Mouse (Mus musculus) CH12.LX (cell line): ENCODE results near the gene Ebf1. TPM values are rescaled to one million over a fixed set of nuclear protein-coding genes. Genes with fewer than 3 reads are reported as not detected.
A peak's percentile ranks its signal among the peaks of the same experiment; 100 is the strongest.

Experiments
- DNase-seq: peaks from one replicate; pipeline ENCODE4 v3.0.0-alpha.2; 2013; ENCODE audit errors: extremely low read depth
- H3K27ac ChIP-seq: 2 replicates; pipeline ENCODE4 v1.5.1; 2012; ENCODE audit warnings: low read depth, mild to moderate bottlenecking, control low read depth, moderate library complexity; ENCODE audit not compliant: insufficient read depth
- H3K27me3 ChIP-seq: replicated peaks from 2 replicates; pipeline ENCODE3; 2012; ENCODE audit warnings: inconsistent platforms
- H3K36me3 ChIP-seq, 2 experiments: replicated peaks in 1 of 2; 2 replicates each; pipeline versions ENCODE3 to v1.6.1; 2012; ENCODE audit warnings: inconsistent platforms in 1 of 2, low read length in 1 of 2, mild to moderate bottlenecking in 1 of 2, mixed read lengths in 1 of 2, moderate library complexity in 1 of 2; ENCODE audit not compliant: control insufficient read depth in 1 of 2, insufficient read depth in 1 of 2
- H3K4me1 ChIP-seq, 2 experiments: 2 replicates each; pipeline ENCODE4 v1.6.1; 2012; ENCODE audit warnings: inconsistent platforms in 1 of 2, moderate library complexity in 1 of 2; ENCODE audit not compliant: insufficient read depth in 2 of 2, control insufficient read depth in 1 of 2
- H3K4me2 ChIP-seq: 2 replicates; pipeline ENCODE4 v1.6.1; 2012; ENCODE audit warnings: low read depth, mild to moderate bottlenecking, control low read depth; ENCODE audit not compliant: poor library complexity, insufficient read depth, severe bottlenecking
- H3K4me3 ChIP-seq, 3 experiments: fragments of 150-350 bp in 1 of 3; sonication (generic) in 1 of 3; replicated peaks in 1 of 3; 2 replicates each; pipeline versions ENCODE3 to v1.5.1; 2011 to 2012; ENCODE audit warnings: low read depth in 2 of 3, low read length in 2 of 3, mild to moderate bottlenecking in 2 of 3, moderate library complexity in 2 of 3, control low read depth in 1 of 3, improper control_type of control experiment in 1 of 3, inconsistent platforms in 1 of 3, mixed read lengths in 1 of 3; ENCODE audit not compliant: poor library complexity in 1 of 3
- H3K79me2 ChIP-seq: replicated peaks from 2 replicates; pipeline ENCODE4 v1.6.1; 2012; ENCODE audit warnings: mild to moderate bottlenecking, moderate library complexity; ENCODE audit not compliant: control insufficient read depth, poor library complexity, insufficient read depth, severe bottlenecking; ENCODE audit errors: extremely low read depth
- H3K9ac ChIP-seq: 2 replicates; pipeline ENCODE4 v1.6.1; 2012; ENCODE audit warnings: low read depth, mild to moderate bottlenecking, control low read depth, moderate library complexity; ENCODE audit not compliant: insufficient read depth
- H3K9me3 ChIP-seq: replicated peaks from 2 replicates; pipeline ENCODE3; 2012; ENCODE audit warnings: low read length, inconsistent platforms, mixed read lengths
- CHD2 ChIP-seq: IDR thresholded peaks from 2 replicates; pipeline ENCODE4 v1.6.1; 2011; ENCODE audit warnings: low read length, improper control_type of control experiment
- CTCF ChIP-seq, 2 experiments: IDR thresholded peaks in 1 of 2; conservative IDR thresholded peaks in 1 of 2; 2 replicates each; pipeline ENCODE4 v1.5.1; 2011 to 2012; ENCODE audit warnings: low read depth in 2 of 2, low read length in 2 of 2, improper control_type of control experiment in 1 of 2, inconsistent platforms in 1 of 2, mild to moderate bottlenecking in 1 of 2, moderate library complexity in 1 of 2
- E2F4 ChIP-seq: IDR thresholded peaks from 2 replicates; pipeline ENCODE4 v1.6.1; 2011; ENCODE audit warnings: low read depth, low read length, improper control_type of control experiment; ENCODE audit not compliant: insufficient replicate concordance
- ELF1 ChIP-seq: IDR thresholded peaks from 2 replicates; pipeline ENCODE4 v1.6.1; 2014; ENCODE audit warnings: low read depth, mild to moderate bottlenecking, inconsistent platforms, low read length, improper control_type of control experiment
- EP300 ChIP-seq: IDR thresholded peaks from 2 replicates; pipeline ENCODE4 v1.6.1; 2011; ENCODE audit warnings: low read length, improper control_type of control experiment
- ETS1 ChIP-seq: conservative IDR thresholded peaks from 2 replicates; pipeline ENCODE4 v1.6.1; 2012; ENCODE audit warnings: low read depth, mild to moderate bottlenecking, inconsistent platforms, low read length, improper control_type of control experiment, moderate library complexity
- IRF4 ChIP-seq: IDR thresholded peaks from 2 replicates; pipeline ENCODE4 v1.6.1; 2014; ENCODE audit warnings: low read depth, mild to moderate bottlenecking, inconsistent platforms, low read length, improper control_type of control experiment
- JUND ChIP-seq: conservative IDR thresholded peaks from 2 replicates; pipeline ENCODE4 v1.6.1; 2011; ENCODE audit warnings: low read depth, low read length, improper control_type of control experiment
- KAT2A ChIP-seq: IDR thresholded peaks from 2 replicates; pipeline ENCODE4 v1.6.1; 2012; ENCODE audit warnings: low read length, improper control_type of control experiment, inconsistent platforms; ENCODE audit not compliant: insufficient replicate concordance
- MAX ChIP-seq: IDR thresholded peaks from 2 replicates; pipeline ENCODE4 v1.6.1; 2011; ENCODE audit warnings: low read length, improper control_type of control experiment
- MAZ ChIP-seq: IDR thresholded peaks from 2 replicates; pipeline ENCODE4 v1.6.1; 2012; ENCODE audit warnings: low read depth, mild to moderate bottlenecking, inconsistent platforms, low read length, improper control_type of control experiment, moderate library complexity
- MXI1 ChIP-seq: IDR thresholded peaks from 2 replicates; pipeline ENCODE4 v1.6.1; 2011; ENCODE audit warnings: mild to moderate bottlenecking, low read depth, low read length, improper control_type of control experiment
- MYC ChIP-seq: IDR thresholded peaks from 2 replicates; pipeline ENCODE4 v1.6.1; 2011; ENCODE audit warnings: low read depth, mild to moderate bottlenecking, improper control_type of control experiment, low read length
- NELFE ChIP-seq: IDR thresholded peaks from 2 replicates; pipeline ENCODE4 v1.6.1; 2011; ENCODE audit warnings: low read depth, low read length, improper control_type of control experiment
- NRF1 ChIP-seq: IDR thresholded peaks from 2 replicates; pipeline ENCODE4 v1.6.1; 2014; ENCODE audit warnings: low read depth, mild to moderate bottlenecking, inconsistent platforms, low read length, improper control_type of control experiment, moderate library complexity
- POLR2A ChIP-seq: IDR thresholded peaks from 2 replicates; pipeline ENCODE4 v1.6.1; 2011; ENCODE audit warnings: low read depth, mild to moderate bottlenecking, improper control_type of control experiment, low read length
- RCOR1 ChIP-seq: conservative IDR thresholded peaks from 2 replicates; pipeline ENCODE4 v1.6.1; 2012; ENCODE audit warnings: low read depth, mild to moderate bottlenecking, inconsistent platforms, low read length, improper control_type of control experiment
- SIN3A ChIP-seq: IDR thresholded peaks from 2 replicates; pipeline ENCODE4 v1.6.1; 2012; ENCODE audit warnings: low read length, improper control_type of control experiment, inconsistent platforms
- SMC3 ChIP-seq: IDR thresholded peaks from 2 replicates; pipeline ENCODE4 v1.6.1; 2011; ENCODE audit warnings: low read depth, low read length, improper control_type of control experiment
- TBP ChIP-seq: conservative IDR thresholded peaks from 2 replicates; pipeline ENCODE4 v1.6.1; 2011; ENCODE audit warnings: low read depth, low read length, improper control_type of control experiment
- UBTF ChIP-seq: IDR thresholded peaks from 2 replicates; pipeline ENCODE4 v1.6.1; 2012; ENCODE audit warnings: low read depth, mild to moderate bottlenecking, inconsistent platforms, low read length, improper control_type of control experiment, moderate library complexity
- USF1 ChIP-seq: IDR thresholded peaks from 2 replicates; pipeline ENCODE4 v1.6.1; 2014; ENCODE audit warnings: low read depth, mild to moderate bottlenecking, inconsistent platforms, low read length, improper control_type of control experiment
- ZC3H11A ChIP-seq: IDR thresholded peaks from 2 replicates; pipeline ENCODE4 v1.6.1; 2012; ENCODE audit warnings: low read depth, mild to moderate bottlenecking, inconsistent platforms, low read length, improper control_type of control experiment
- ZMIZ1 ChIP-seq: IDR thresholded peaks from 2 replicates; pipeline ENCODE4 v1.6.1; 2012; ENCODE audit warnings: low read depth, mild to moderate bottlenecking, inconsistent platforms, low read length, improper control_type of control experiment
- dilution Hi-C: fragments of 300-500 bp; cut with MboI; formaldehyde crosslinking; loops from 2 replicates; pipeline ENCODE4 v1.14.3; 2020; ENCODE audit warnings: low sequenced_read_pairs; ENCODE audit not compliant: extremely low pct_unique_long_range_greater_than_20kb, extremely low pct_ligation_motif_present
- in situ Hi-C: fragments of 300-500 bp; cut with MboI; formaldehyde crosslinking; loops from 3 replicates; pipeline ENCODE4 v1.14.3; 2019; ENCODE audit warnings: low sequenced_read_pairs, low pct_ligation_motif_present, low pct_unique_long_range_greater_than_20kb, mixed read lengths
- polyA plus RNA-seq: library from polyadenylated mRNA; unstranded; fragments of >175 nt; gene quantifications from 2 replicates; pipeline ENCODE4 v1.2.1, GENCODE M21; 2012; ENCODE audit warnings: low read depth; ENCODE audit not compliant: insufficient read length
- total RNA-seq, 2 experiments: library from RNA; depleted of rRNA; stranded (reverse); fragments of 300-350 nt in 1 of 2; fragments of >200 nt in 1 of 2; gene quantifications; 2 replicates each; pipeline ENCODE4 v1.2.3; 2012 to 2014

Gene Ebf1
- total and polyA plus RNA-seq, 3 experiments = 37.8 to 60.7 (median 42.8) TPM

- in situ Hi-C loops = no loop called here
- Histone ChIP-seq H3K36me3 (peaks cover 9 to 39% of the 10 kb centered on the region in 2 experiments), H3K27ac (no peak overlapping the region), H3K4me3 (no peak overlapping the region), H3K79me2 (peaks cover 25% of the 10 kb centered on the region; the same call in 1 of the 2 replicates), H3K9ac (no peak overlapping the region), H3K9me3 (no peaks in the 10 kb centered on the region), H3K4me1 (peaks cover 6 to 46% of the 10 kb centered on the region in 2 experiments; a peak in 3 of 4 replicates), H3K27me3 (no peaks in the 10 kb centered on the region), H3K4me2 (no peak overlapping the region)
- dilution Hi-C loops = no loop called here
- no peak for TF ChIP-seq ZMIZ1
- TF ChIP-seq MYC = no peak
- no peak for TF ChIP-seq POLR2A
- no peak for TF ChIP-seq TBP
- no peak for TF ChIP-seq SMC3
- no peak for TF ChIP-seq MAX
- no peak for TF ChIP-seq IRF4
- TF ChIP-seq USF1 = no peak
- TF ChIP-seq ETS1 = no peak
- no peak for TF ChIP-seq CHD2
- TF ChIP-seq E2F4 = no peak
- DNase-seq = no peak
Observed at GRCm38 (mm10) chr11:44741042-44741491, 124.0 kb downstream of the Ebf1 start.

- TF ChIP-seq SMC3 (no peak), KAT2A (0 out of 2 replicates have a peak, but pooled peaks have one; percentile 11)
- no peaks in the 10 kb centered on the region for H3K27me3 ChIP-seq
- H3K4me1 ChIP-seq = peaks cover 10 to 62% of the 10 kb centered on the region in 2 experiments
- no peak for DNase-seq
- no peak overlapping the region for H3K27ac ChIP-seq
- no peaks in the 10 kb centered on the region for H3K9me3 ChIP-seq
- no peak overlapping the region for H3K4me2 ChIP-seq
- peaks cover 10% of the 10 kb centered on the region; the same call in 1 of the 2 replicates for H3K79me2 ChIP-seq
- H3K36me3 ChIP-seq = peaks cover 9 to 40% of the 10 kb centered on the region in 2 experiments
- no peak overlapping the region for H3K4me3 ChIP-seq
- H3K9ac ChIP-seq = no peak overlapping the region
- dilution Hi-C loops = no loop called here
- in situ Hi-C loops = no loop called here
Observed at GRCm38 (mm10) chr11:44744446-44744845, 127.3 kb downstream of the Ebf1 start.

GRCm38 (mm10) chr11:44745946-44746345 lies 128.8 kb downstream of the Ebf1 start:
- no peak for DNase-seq
- H3K4me1 ChIP-seq = peaks cover 10 to 66% of the 10 kb centered on the region in 2 experiments
- H3K9me3 ChIP-seq = no peaks in the 10 kb centered on the region
- peaks cover 14% of the 10 kb centered on the region; the same call in 1 of the 2 replicates for H3K79me2 ChIP-seq
- H3K4me3 ChIP-seq = no peak overlapping the region
- in situ Hi-C loops (no loop called here), dilution Hi-C loops (no loop called here)
- peaks cover 9 to 45% of the 10 kb centered on the region in 2 experiments for H3K36me3 ChIP-seq
- H3K9ac ChIP-seq = 0 out of 2 replicates have a peak overlapping the region, but pooled peaks have one; percentile 14
- no peak overlapping the region for H3K4me2 ChIP-seq
- H3K27me3 ChIP-seq = no peaks in the 10 kb centered on the region
- no peak for TF ChIP-seq POLR2A
- TF ChIP-seq ZC3H11A = no peak
- TF ChIP-seq ELF1 = no peak
- TF ChIP-seq UBTF = no peak
- no peak for TF ChIP-seq MAZ
- no peak for TF ChIP-seq E2F4
- TF ChIP-seq MXI1 = no peak
- TF ChIP-seq NRF1 = no peak
- TF ChIP-seq NELFE = no peak
- TF ChIP-seq RCOR1 = no peak
- TF ChIP-seq JUND = no peak
- no peak for TF ChIP-seq SIN3A
- TF ChIP-seq CTCF (conservative IDR thresholded peaks at IDR 0.05 in 1 of 2, IDR thresholded peaks at IDR 0.05 in 1 of 2; ENCODE audit: low read depth in 2 of 2, low read length in 2 of 2) = no peak
- TF ChIP-seq ETS1 = no peak
- no peak for TF ChIP-seq EP300
- H3K27ac ChIP-seq = no peak overlapping the region
